Mouse (Mus musculus): ENCODE results near the gene Myrip. TPM values are rescaled to one million over a fixed set of nuclear protein-coding genes. Genes with fewer than 3 reads are reported as not detected.
"Not testable (repeated sequence)": the region's sequence is repeated elsewhere in the genome, so short reads cannot be mapped to it uniquely, and the experiment has no call there.

Myrip gene
- polyA plus RNA-seq, 1 experiment from 2014 or later = 7.3 TPM

- Histone ChIP-seq H3K9me3 (ENCODE audit: control insufficient read depth, low read length) (no peaks in the 10 kb centered on the region), H3K4me2 (ENCODE audit: low read length) (no peak overlapping the region), H3K27ac (ENCODE audit: low read depth, low read length) (no peak overlapping the region), H3K9ac (ENCODE audit: low read depth, low read length) (no peak overlapping the region), H3K4me3 (ENCODE audit: low read length) (no peak overlapping the region), H3K4me1 (ENCODE audit: control insufficient read depth, insufficient read depth, low read depth, low read length) (no peaks in the 10 kb centered on the region), H3K27me3 (replicated peaks; ENCODE audit: control insufficient read depth, insufficient read depth, low read length) (no peaks in the 10 kb centered on the region), H3K36me3 (ENCODE audit: control insufficient read depth, insufficient read depth, low read length) (no peaks in the 10 kb centered on the region)
- 88% methylated on average over 8 of the region's 8 CpGs for WGBS
- no peak for ATAC-seq
Observed at GRCm38 (mm10) chr9:120398289-120398688, 97.0 kb downstream of the Myrip start.

- H3K4me3 ChIP-seq (ENCODE audit: low read length); H3K36me3 ChIP-seq (ENCODE audit: control insufficient read depth, insufficient read depth, low read length); H3K27me3 ChIP-seq (replicated peaks; ENCODE audit: control insufficient read depth, insufficient read depth, low read length); H3K4me1 ChIP-seq (ENCODE audit: control insufficient read depth, insufficient read depth, low read depth, low read length); H3K4me2 ChIP-seq (ENCODE audit: low read length); ATAC-seq; H3K27ac ChIP-seq (ENCODE audit: low read depth, low read length); H3K9ac ChIP-seq (ENCODE audit: low read depth, low read length); H3K9me3 ChIP-seq (ENCODE audit: control insufficient read depth, low read length): not testable (repeated sequence)
- WGBS = 97% methylated on average over 2 of the region's 2 CpGs
Observed at GRCm38 (mm10) chr9:120399537-120399936, 98.2 kb downstream of the Myrip start.

GRCm38 (mm10) chr9:120402368-120402767 is 101.1 kb downstream of the Myrip start:
- H3K4me1 ChIP-seq (ENCODE audit: control insufficient read depth, insufficient read depth, low read depth, low read length) = no peaks in the 10 kb centered on the region
- no peak overlapping the region for H3K9ac ChIP-seq (ENCODE audit: low read depth, low read length)
- H3K4me2 ChIP-seq (ENCODE audit: low read length) = no peak overlapping the region
- H3K9me3 ChIP-seq (ENCODE audit: control insufficient read depth, low read length) = no peaks in the 10 kb centered on the region
- H3K27me3 ChIP-seq (replicated peaks; ENCODE audit: control insufficient read depth, insufficient read depth, low read length) = no peaks in the 10 kb centered on the region
- H3K36me3 ChIP-seq (ENCODE audit: control insufficient read depth, insufficient read depth, low read length) = no peaks in the 10 kb centered on the region
- H3K27ac ChIP-seq (ENCODE audit: low read depth, low read length) = no peak overlapping the region
- WGBS = 79% methylated on average over 3 of the region's 3 CpGs
- no peak overlapping the region for H3K4me3 ChIP-seq (ENCODE audit: low read length)
- ATAC-seq = no peak

- Histone ChIP-seq H3K27ac (ENCODE audit: low read depth, low read length) (no peak overlapping the region), H3K4me2 (ENCODE audit: low read length) (no peak overlapping the region), H3K4me1 (ENCODE audit: control insufficient read depth, insufficient read depth, low read depth, low read length) (no peaks in the 10 kb centered on the region), H3K27me3 (replicated peaks; ENCODE audit: control insufficient read depth, insufficient read depth, low read length) (no peaks in the 10 kb centered on the region), H3K9me3 (ENCODE audit: control insufficient read depth, low read length) (no peaks in the 10 kb centered on the region), H3K36me3 (ENCODE audit: control insufficient read depth, insufficient read depth, low read length) (no peaks in the 10 kb centered on the region), H3K9ac (ENCODE audit: low read depth, low read length) (no peak overlapping the region), H3K4me3 (ENCODE audit: low read length) (no peak overlapping the region)
- 67% methylated on average over 5 of the region's 5 CpGs for WGBS
- no peak for ATAC-seq
Observed at GRCm38 (mm10) chr9:120403661-120404060, 102.3 kb downstream of the Myrip start.

GRCm38 (mm10) chr9:120409663-120410181 is 108.4 kb downstream of the Myrip start:
- no peaks in the 10 kb centered on the region for H3K9me3 ChIP-seq (ENCODE audit: control insufficient read depth, low read length)
- no peak overlapping the region for H3K9ac ChIP-seq (ENCODE audit: low read depth, low read length)
- H3K4me3 ChIP-seq (ENCODE audit: low read length) = no peak overlapping the region
- H3K4me1 ChIP-seq (ENCODE audit: control insufficient read depth, insufficient read depth, low read depth, low read length) = no peaks in the 10 kb centered on the region
- H3K27ac ChIP-seq (ENCODE audit: low read depth, low read length) = no peak overlapping the region
- 63% methylated on average over 17 of the region's 17 CpGs for WGBS
- no peaks in the 10 kb centered on the region for H3K36me3 ChIP-seq (ENCODE audit: control insufficient read depth, insufficient read depth, low read length)
- ATAC-seq = 0 out of 2 replicates have a peak, but pooled peaks have one; percentile 9
- peak overlapping the region; percentile 6; the same call in 1 of the 2 replicates for H3K4me2 ChIP-seq (ENCODE audit: low read length)
- H3K27me3 ChIP-seq (replicated peaks; ENCODE audit: control insufficient read depth, insufficient read depth, low read length) = no peaks in the 10 kb centered on the region

- 23% methylated on average over 5 of the region's 5 CpGs for WGBS
- no peak for ATAC-seq
- Histone ChIP-seq H3K27me3 (replicated peaks; ENCODE audit: control insufficient read depth, insufficient read depth, low read length) (no peaks in the 10 kb centered on the region), H3K9me3 (ENCODE audit: control insufficient read depth, low read length) (no peaks in the 10 kb centered on the region), H3K9ac (ENCODE audit: low read depth, low read length) (no peak overlapping the region), H3K4me2 (ENCODE audit: low read length) (no peak overlapping the region), H3K27ac (ENCODE audit: low read depth, low read length) (no peak overlapping the region), H3K4me1 (ENCODE audit: control insufficient read depth, insufficient read depth, low read depth, low read length) (no peaks in the 10 kb centered on the region), H3K36me3 (ENCODE audit: control insufficient read depth, insufficient read depth, low read length) (no peaks in the 10 kb centered on the region), H3K4me3 (ENCODE audit: low read length) (no peak overlapping the region)
Observed at GRCm38 (mm10) chr9:120410421-120410820, 109.1 kb downstream of the Myrip start.

- H3K9ac ChIP-seq (ENCODE audit: low read depth, low read length) = no peak overlapping the region
- no peaks in the 10 kb centered on the region for H3K27me3 ChIP-seq (replicated peaks; ENCODE audit: control insufficient read depth, insufficient read depth, low read length)
- no peaks in the 10 kb centered on the region for H3K4me1 ChIP-seq (ENCODE audit: control insufficient read depth, insufficient read depth, low read depth, low read length)
- no peak overlapping the region for H3K4me2 ChIP-seq (ENCODE audit: low read length)
- H3K4me3 ChIP-seq (ENCODE audit: low read length) = no peak overlapping the region
- no peaks in the 10 kb centered on the region for H3K9me3 ChIP-seq (ENCODE audit: control insufficient read depth, low read length)
- 0% methylated on average over 3 of the region's 7 CpGs for WGBS
- no peaks in the 10 kb centered on the region for H3K36me3 ChIP-seq (ENCODE audit: control insufficient read depth, insufficient read depth, low read length)
- H3K27ac ChIP-seq (ENCODE audit: low read depth, low read length) = no peak overlapping the region
- ATAC-seq = no peak
Observed at GRCm38 (mm10) chr9:120415504-120415903, 114.2 kb downstream of the Myrip start.

GRCm38 (mm10) chr9:120416151-120416550 is 114.8 kb downstream of the Myrip start:
- Histone ChIP-seq H3K4me1 (ENCODE audit: control insufficient read depth, insufficient read depth, low read depth, low read length) (no peaks in the 10 kb centered on the region), H3K4me2 (ENCODE audit: low read length) (no peak overlapping the region), H3K27me3 (replicated peaks; ENCODE audit: control insufficient read depth, insufficient read depth, low read length) (no peaks in the 10 kb centered on the region), H3K9ac (ENCODE audit: low read depth, low read length) (no peak overlapping the region), H3K36me3 (ENCODE audit: control insufficient read depth, insufficient read depth, low read length) (no peaks in the 10 kb centered on the region), H3K27ac (ENCODE audit: low read depth, low read length) (no peak overlapping the region), H3K4me3 (ENCODE audit: low read length) (no peak overlapping the region), H3K9me3 (ENCODE audit: control insufficient read depth, low read length) (no peaks in the 10 kb centered on the region)
- WGBS = 88% methylated on average over 5 of the region's 5 CpGs
- no peak for ATAC-seq

GRCm38 (mm10) chr9:120416729-120417128 is 115.4 kb downstream of the Myrip start:
- Histone ChIP-seq H3K27me3 (replicated peaks; ENCODE audit: control insufficient read depth, insufficient read depth, low read length) (no peaks in the 10 kb centered on the region), H3K9me3 (ENCODE audit: control insufficient read depth, low read length) (no peaks in the 10 kb centered on the region), H3K27ac (ENCODE audit: low read depth, low read length) (no peak overlapping the region), H3K9ac (ENCODE audit: low read depth, low read length) (no peak overlapping the region), H3K36me3 (ENCODE audit: control insufficient read depth, insufficient read depth, low read length) (no peaks in the 10 kb centered on the region), H3K4me3 (ENCODE audit: low read length) (no peak overlapping the region), H3K4me1 (ENCODE audit: control insufficient read depth, insufficient read depth, low read depth, low read length) (no peaks in the 10 kb centered on the region), H3K4me2 (ENCODE audit: low read length) (no peak overlapping the region)
- 80% methylated on average over 5 of the region's 5 CpGs for WGBS
- no peak for ATAC-seq

- no peak overlapping the region for H3K4me3 ChIP-seq (ENCODE audit: low read length)
Observed at GRCm38 (mm10) chr9:120418582-120418981, 117.3 kb downstream of the Myrip start.

More at GRCm38 (mm10) chr9:120418582-120418981, 117.3 kb downstream of the Myrip start:
- H3K36me3 ChIP-seq (ENCODE audit: control insufficient read depth, insufficient read depth, low read length) = no peaks in the 10 kb centered on the region
- ATAC-seq = no peak
- H3K4me1 ChIP-seq (ENCODE audit: control insufficient read depth, insufficient read depth, low read depth, low read length) = no peaks in the 10 kb centered on the region
- no peak overlapping the region for H3K9ac ChIP-seq (ENCODE audit: low read depth, low read length)
- no peaks in the 10 kb centered on the region for H3K27me3 ChIP-seq (replicated peaks; ENCODE audit: control insufficient read depth, insufficient read depth, low read length)
- no peak overlapping the region for H3K4me2 ChIP-seq (ENCODE audit: low read length)
- 87% methylated on average over 7 of the region's 7 CpGs for WGBS
- no peak overlapping the region for H3K27ac ChIP-seq (ENCODE audit: low read depth, low read length)
- H3K9me3 ChIP-seq (ENCODE audit: control insufficient read depth, low read length) = no peaks in the 10 kb centered on the region
